Mouse (Mus musculus) ES-Bruce4 (cell line): ENCODE data around the gene Rnaseh1.

Experiments used
- CTCF ChIP-seq: IDR thresholded peaks from one replicate; pipeline ENCODE4 v1.8.1; 2011; ENCODE audit warnings: low read depth, low read length
- EP300 ChIP-seq: IDR thresholded peaks from 2 replicates; pipeline ENCODE4 v1.6.1; 2011; ENCODE audit warnings: low read depth, low read length; ENCODE audit not compliant: insufficient read depth
- POLR2A ChIP-seq: IDR thresholded peaks from one replicate; pipeline ENCODE4 v1.8.1; 2011; ENCODE audit warnings: low read length; ENCODE audit not compliant: insufficient read depth

GRCm38 (mm10) chr12:28686199-28686879 lies 36.9 kb downstream of the Rnaseh1 start:
- TF ChIP-seq POLR2A (no peak), CTCF (no peak), EP300 (no peak)
